Mouse (Mus musculus) cerebellum, adult 18-20 months (tissue): ENCODE measurements around the gene Rrp15.
A peak's percentile ranks its signal among the peaks of the same experiment; 100 is the strongest.

Source experiments
- DNase-seq, 2 experiments: peaks; one replicate each; pipeline ENCODE4 v3.0.0; 2021

Rrp15 gene

DNA sequence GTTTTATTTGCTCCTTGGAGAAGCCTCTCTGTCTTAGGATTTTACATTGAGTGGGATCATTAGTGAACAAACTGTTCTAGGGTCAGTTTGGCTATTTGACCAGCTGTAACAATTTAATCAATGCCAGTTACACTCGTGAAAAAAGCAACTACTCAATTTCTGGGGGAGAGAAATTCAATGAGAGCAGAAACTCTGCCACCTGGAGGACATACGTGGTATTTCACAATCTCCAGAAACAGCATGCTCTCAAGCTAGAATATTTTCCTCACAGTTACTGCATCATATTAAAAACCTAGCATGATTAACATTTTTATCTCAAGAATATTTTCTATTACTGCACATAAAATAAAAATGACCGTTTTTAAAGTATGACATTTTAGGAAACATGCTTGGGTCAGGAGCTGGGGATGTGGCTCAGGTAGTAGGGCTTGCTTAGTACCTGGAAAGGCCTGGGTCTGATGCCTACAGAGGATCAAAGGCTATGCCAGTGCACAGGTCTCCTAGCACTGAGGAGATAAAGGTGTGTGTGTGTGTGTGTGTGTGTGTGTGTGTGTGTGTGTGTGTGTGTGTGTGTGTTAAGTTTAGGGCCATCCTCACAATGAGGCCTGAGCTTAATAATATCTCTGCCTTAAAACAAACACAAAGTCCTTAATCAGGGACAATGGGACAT is 36.2 kb downstream of the Rrp15 start:
- DNase-seq, result peak; percentile 18 to 36

DNA sequence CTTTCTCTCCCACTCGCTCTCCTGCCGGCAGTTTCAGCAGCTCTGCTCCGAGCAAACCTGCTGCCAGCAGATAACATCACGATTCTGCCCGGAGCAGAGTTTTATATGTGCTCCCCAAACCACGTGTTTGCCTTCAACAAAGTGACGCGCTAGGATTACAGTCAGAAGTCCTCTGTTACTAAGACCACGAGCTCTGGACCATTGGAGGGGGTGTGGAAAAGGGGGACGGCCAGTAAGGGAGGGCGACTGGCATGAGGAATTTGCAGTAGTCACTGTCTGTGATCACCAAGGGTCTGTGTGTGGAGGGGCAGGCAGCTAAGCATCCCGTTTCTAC is 43.3 kb downstream of the Rrp15 start, which contains the start of gene Tgfb2:
Gene Tgfb2, minus strand, starts transcription at position 75 of the 334 bp plus-strand sequence.
- no peak for DNase-seq

DNA sequence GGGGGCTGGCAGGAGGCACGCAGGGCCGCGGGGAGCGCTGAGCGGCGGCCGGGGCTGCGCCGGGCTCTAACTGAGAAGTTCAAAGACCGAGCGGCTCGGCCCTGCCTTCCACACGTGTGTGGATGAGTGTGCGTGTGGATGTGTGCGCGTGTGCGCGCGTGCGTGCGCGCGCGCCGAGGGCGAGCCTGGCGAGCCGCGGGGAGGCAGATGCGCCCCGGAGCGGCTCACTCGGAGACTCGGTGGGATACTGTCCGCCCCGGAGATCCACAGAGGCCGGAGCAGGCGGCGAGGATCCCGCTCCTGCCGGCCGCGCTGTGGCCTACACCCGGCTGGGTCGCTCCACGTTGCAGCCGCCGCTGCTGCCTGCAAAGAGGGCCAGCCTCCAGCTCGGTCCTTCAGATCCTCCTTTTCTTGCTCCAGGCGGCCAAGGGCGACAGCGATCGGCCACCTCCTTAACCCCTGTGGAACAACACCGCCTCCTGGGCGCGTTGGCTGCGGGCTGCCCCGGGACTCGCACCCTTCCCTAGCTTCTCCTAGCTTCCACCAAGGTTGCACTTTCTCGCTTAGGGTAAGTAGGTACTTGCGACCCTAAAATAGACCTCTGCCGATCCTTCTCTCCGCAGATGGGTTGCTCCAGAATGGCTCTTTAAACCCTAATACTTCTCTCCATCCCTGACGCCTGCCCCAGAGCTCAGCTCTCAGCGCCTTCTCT is 43.8 kb downstream of the Rrp15 start:
- peak; percentile 11 to 32 for DNase-seq

DNA sequence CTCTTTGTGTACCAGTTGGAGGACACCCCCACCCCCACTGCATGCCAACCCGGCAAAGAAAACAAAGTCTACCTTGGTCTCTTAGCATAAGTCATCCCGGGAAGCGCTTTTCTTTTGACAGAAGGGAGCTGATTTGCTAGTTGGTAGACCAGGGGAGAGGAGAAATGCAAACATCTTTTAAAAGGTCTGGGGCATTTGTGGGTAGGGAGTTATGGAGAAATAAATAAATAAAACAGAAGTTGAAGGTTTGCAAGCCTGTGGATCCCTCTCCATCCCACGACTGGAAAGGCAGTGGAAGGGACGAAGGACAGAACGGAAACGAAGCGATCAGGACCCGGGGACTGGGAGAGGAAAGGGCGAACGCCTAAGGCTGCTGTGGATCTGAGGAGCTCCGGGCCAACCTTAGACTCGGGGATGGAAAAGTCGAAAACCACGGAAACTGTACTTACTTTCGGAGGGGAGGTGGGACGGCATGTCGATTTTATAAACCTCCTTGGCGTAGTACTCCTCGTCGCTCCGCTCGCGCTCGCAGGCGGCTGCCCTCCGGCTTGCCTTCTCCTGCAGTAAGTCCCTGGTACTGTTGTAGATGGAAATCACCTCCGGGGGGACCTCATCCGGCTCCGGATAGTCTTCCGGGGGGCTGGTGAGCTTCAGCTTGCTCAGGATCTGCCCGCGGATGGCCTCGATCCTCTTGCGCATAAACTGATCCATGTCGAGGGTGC is 45.0 kb downstream of the Rrp15 start:
- peak in 1 of 2 experiments; percentile 17 for DNase-seq

DNA sequence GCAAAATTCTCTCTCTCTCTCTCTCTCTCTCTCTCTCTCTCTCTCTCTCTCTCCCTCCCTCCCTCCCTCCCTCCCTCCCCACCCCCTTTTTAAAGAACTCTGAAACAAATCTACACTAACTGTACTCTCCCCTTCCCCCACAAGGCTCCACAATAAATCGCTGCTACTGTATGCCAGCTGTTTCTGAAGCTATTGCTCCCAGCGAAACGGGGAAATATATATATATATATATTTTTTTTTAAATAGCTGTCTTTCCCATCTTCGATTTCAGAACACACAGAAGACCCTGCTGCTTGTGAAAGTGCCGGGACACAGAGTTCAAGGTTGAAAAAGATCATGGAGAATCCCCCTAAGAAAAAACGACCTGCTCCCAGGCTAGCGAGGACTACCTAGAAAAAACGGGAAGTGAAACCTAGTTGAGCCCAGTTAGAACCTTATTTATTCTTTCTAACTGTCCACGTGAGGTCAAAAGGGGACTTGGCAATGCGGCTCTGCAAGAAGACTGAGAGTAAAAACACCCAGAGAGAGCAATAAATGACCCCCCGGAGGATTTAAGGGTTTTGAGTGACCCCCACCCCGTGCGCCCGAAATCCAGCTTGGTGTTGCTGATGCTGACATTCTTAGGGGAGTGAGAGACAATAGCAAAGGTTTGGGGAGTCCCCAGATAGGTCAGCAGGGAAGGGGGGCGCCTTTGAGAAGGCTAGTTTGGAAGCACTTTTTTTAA is 45.7 kb downstream of the Rrp15 start:
- no peak for DNase-seq

DNA sequence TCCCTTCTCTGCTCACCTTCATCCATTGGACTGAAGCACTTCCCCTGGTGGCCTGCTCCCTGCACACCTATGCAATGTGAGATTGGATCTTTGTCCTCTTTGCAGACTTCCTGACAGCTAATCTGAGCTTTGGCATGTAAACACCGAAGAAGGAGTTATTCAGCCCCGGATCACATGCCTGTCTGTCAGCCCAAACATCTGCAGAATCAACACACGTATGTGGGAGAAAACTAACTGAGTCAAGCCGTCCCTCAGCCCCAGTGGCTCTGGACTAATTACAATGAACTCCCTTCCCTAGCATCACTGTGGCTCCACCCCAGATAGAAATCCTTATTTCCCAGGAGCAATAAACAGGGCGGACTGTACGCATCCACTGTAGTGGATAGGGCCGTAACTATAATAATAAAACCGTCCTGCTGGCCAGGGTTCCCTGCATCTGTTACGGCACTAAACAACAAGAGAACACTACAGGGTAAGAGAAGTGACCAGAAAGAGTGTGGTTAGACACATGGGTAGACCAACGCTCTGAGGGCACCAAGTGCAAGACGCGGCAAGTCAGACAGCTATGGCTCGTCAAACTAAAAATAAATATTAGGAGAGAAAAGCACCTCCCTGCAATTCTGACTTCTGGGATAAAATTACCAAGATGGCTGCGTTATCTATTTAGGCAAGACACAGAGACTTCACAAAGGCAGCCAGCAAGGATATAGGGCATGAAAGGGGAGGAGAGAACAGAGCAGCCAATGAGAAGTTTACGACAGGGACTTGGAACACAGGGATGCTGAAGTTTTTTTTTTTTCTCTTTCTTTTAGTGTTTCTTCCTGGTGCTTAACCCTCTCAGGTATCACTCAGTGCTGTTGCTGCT is 46.5 kb downstream of the Rrp15 start:
- no peak for DNase-seq

DNA sequence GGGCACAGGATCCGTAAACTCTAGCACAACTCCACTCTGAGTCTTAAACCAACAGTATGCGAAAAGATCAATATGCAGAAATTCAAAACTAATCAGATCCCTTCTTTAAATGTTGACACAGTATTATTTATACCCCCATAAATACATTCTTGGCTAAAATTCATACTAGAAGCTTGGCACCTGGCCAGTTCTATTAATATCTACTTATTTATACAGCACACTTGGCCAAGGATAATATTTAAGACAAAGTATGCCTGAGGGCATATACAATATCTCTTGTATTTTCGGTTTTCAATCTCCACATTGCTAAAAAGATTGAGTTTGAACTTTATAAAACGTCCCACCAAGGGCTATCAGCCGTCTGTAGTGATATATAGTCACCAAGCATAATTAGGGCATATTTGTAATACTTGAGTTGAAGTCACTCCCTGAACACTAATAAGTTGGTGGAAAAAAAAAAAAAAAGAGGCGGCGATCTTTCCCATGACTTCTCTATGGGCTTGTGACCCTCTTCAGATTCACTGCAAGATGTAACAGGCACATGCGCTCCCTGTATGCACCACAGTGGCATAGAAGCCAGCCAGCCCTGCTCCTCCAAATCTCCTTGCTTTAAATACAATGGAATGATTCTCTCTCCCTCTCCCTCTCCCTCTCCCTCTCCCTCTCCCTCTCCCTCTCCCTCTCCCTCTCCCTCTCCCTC is 47.8 kb downstream of the Rrp15 start:
- DNase-seq, result no peak

DNA sequence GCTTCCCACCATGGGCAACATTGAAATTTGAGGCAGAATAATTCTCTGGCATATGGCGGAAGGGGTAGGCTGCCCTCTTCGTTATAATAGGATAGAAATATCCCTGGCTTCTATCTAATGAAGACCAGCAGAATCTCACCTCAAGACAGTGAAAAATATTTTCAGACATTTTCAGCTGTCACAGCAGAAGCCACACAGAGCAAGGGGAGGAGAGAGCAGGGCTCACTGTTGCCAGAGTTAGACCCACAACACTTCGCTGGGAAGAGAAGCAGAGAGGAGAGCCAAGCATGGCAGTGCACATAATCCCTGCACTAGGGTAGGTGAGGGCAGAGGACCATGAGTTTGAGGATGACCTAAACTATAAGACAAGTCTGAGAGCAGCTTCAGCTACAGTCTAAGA is 48.7 kb downstream of the Rrp15 start:
- no peak for DNase-seq

DNA sequence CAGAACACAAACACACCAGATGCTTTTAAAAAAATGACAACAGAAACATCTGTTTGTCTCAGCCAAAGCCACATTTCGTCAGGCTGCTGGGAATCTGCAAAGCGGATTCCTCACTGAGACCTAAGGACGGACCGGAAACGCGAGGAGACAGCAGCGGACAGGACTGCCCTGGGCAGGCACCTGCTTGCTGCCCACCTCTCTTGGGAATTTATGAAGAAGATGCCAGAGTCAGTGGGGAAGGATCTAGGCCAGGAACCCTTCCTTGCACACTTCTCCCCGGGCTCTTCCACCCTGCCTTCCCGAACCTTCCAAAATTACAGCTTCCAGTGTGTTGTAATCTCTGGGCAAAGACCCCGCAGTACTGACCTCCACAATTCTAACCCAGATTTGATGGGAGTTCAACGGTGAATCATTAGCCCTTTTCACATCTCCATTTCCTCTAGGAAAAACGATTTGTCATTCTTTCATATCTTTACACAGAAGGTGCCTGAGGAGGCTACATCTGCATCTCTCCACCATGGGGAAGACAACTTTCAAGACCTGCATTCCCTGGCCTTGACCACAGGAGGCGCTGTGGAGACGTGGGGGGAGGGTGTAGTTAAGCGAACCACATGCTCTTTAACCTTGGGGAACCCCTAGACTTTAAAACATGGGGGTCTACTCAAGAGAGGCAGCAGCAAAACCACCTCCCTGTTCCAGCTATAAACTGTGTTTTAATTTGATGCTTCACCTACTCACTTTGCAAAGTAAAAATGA is 50.4 kb downstream of the Rrp15 start:
- no peak for DNase-seq

DNA sequence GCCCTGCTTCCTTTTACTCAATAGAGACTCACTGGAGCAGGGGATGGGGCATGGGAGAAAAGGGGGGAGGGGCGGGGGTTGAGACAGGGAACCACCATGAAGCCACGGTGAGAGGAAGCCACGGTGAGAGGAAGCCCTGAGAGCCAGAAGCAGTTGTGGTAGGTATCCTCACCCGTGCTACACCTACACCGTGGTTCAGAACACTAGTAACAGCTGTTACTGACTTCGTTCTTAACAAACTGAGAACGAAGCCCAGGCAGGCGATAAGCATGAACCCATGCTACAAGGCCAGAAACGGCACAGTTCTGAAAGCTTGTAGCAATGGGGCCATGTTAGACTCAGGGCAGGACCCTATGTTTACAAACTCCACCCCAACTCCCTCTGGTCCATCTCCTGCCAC is 52.9 kb downstream of the Rrp15 start:
- no peak for DNase-seq

DNA sequence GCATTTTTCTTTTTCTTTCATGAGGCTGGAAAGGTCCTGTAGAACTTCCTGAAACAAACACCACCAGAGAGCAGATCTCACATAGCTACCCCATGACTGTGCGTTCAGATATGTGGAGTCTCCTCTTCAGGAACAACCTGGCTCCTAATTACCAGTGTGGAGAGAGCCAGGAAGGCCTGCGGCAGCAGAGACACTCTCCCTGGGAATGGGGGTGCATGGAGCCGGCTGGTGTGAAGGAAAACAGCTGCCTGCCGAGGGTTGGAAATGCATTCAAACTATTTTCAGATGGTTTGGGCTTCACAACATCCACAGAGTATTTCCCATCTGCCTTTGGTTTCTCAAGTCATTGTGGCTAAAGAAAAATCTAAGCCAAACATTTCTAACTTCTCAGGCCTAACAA is 53.8 kb downstream of the Rrp15 start:
- no peak for DNase-seq

DNA sequence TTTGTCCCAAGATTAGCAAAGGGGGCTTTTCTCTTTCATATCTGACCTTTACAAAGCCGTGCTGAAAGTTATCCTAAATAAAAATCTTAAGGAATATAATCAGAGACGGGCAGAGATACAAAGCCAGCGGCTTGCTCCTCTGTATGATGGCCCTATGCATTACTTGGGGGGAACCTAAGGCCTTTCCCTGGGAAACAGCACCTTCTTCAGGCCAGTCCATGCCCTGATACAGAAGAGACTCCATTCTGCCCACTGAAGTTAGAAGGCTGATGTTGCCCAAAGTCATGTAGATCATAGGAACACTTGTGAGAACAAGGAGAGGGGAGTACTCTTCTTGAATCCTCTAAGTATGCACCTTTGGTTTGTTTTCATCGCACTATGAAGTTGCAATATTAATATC is 56.8 kb downstream of the Rrp15 start:
- DNase-seq, result no peak

DNA sequence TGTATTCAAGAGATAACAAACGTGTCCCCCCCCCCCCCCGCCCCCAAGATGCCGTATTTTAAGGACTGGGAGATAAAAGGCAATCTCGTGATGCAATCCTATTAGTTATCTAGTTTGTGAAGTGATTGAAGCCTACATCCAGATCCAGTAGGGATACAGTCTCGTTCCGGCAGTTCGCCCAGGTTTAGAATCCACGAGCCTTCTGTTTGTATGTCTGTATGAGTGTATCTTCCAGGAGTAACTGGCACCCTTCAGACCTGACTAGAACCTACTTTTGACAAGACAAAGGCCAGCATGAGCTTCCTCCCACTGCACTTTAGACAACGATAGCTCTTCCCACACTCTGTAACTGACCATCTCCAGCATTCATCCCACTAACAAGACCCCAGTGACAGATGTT is 57.5 kb downstream of the Rrp15 start:
- DNase-seq, result no peak

DNA sequence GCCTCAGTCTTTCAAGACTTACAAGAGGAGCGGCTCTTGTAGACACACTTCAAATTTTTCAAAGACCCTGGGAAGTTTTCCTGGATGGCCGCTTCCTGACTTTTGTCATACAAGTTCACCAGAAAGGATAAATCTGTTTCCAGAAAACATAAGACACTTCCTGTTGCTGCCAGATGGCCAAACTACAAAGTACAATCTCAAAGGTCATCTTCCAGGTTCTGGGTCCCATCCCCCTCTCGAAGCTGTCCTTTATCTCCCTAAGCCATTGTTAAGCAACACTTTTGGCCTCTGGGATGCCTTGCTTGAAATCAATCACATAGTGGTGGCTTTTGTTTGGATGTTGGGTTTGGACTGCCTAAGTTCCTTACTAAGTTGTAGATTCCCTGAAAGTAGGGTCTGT is 65.1 kb downstream of the Rrp15 start:
- DNase-seq, result no peak

DNA sequence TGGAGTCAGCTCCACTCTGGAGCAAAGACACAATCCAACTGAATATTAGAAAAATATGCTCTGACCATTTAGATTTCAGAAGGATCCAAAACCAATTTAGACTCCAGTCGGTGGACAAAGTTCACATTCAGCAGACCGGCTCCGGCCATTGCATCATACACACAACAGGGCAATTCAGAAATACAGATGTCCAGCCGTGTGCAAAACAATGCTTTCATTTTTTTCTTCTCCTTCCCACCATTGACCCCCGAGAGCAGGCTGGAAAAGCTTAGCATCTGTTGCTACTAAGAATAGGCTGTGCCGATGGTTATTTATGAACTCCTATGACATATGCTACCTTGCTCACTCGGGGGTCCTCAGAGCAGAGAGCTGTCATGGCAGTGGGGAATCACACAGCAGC is 66.6 kb downstream of the Rrp15 start:
- no peak for DNase-seq

DNA sequence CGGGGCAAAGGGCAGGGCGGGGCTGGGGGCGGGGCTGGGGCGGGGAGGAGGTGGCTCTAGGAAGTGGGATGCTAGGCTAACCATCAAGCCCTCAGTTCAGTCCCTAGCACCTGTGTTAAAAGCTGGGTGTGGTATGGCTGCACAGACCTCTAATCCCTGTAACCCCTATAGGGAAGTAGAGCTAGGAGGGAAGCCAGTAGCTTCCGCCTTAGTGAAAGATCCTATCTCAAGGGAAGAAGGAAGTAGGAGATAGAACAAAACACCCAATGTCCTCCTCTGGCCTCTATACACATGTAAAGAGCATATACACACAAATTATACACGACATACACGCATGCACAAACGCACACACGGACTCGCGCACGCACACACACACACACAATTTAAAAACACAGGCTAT is 71.5 kb downstream of the Rrp15 start:
- DNase-seq, result no peak

DNA sequence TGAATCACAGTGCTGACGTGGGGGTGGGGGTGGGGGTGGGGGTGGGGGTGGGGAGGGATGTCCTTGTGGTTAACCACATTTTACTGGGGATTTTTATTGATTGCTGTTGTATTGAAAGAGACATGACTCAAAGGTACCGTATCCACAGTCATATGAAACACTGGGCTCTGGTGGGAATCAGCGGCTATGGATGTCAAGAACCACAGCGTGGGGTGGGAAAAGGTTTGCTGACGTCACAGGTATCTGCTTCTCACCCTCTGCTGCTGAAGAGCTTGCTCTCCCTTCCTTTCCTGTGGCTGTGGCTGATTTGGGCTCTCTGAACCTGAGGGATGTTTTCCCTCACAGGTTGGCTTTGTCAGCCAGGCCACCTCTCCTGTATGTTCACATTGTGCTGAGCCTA is 73.0 kb downstream of the Rrp15 start:
- DNase-seq, result no peak

DNA sequence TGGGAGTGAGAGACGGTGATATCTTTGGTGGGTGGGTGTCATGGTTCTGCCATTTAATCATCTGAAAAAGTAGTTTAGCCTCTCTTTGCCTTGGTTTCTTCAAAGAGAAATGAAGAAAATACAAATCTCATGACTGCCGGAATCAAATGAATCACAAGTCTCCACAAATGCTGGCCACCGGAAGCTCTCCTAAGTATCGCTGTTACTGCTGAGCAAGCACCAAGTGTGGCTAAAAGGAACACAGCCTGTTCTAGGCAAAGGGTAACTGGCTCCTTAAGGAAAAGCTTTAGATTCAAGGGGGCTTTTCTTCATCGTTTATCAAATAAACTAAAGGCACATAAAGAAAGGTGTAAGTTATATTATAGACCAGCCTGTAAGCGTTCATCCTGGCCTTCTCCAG is 73.9 kb downstream of the Rrp15 start:
- DNase-seq, result no peak

DNA sequence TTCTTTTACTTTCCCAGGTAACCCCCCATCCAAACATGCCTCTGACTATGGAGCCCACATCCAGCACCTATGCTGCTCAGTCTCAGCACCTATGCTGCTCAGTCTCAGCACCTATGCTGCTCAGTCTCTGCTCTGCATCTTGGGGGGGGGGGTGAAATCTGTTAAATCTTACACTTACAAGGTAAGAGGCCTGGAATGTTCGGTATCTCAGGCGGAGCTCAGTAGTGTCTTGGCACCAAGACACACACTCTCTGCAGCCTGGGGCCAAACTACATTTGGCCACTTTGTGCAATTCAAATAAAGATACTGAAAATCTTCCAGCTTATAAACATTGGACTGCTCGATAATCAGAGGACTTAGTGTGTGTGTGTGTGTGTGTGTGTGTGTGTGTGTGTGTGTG is 74.5 kb downstream of the Rrp15 start:
- no peak for DNase-seq

DNA sequence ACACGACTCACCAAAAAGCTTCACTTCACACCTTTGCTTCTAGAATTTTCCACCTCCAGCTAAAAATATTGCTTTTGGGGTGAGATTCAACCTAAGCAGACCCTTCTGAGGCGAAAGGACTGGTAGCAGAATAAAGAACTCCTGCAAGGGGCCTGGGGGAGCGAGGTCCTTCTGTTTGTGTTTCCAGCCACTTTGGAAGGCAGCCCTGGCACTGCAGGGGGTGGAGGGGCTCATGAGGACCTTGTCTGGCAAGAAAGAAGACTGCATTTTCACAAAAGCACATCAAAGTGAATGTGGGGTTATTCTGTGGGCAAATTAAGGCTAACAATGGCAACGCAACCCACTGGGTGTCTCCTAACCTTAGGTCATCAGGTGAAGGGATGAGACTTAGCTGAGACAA is 76.0 kb downstream of the Rrp15 start:
- no peak for DNase-seq
